Mouse (Mus musculus): ENCODE data around the gene Mlph.

- no peak for TF ChIP-seq CTCF (IDR thresholded peaks at IDR 0.05; ENCODE audit: extremely low read depth, insufficient read depth, low read length)
- TF ChIP-seq POLR2A (IDR thresholded peaks at IDR 0.05; ENCODE audit: extremely low read depth, insufficient read depth, low read length): no peak
These were observed 25.1 kb downstream of the Mlph start for GRCm38 (mm10) chr1:90939980-90940379.
